Mouse (Mus musculus) liver, embryonic 18 days (tissue): ENCODE results near the gene Gm597. TPM values are rescaled to one million over a fixed set of nuclear protein-coding genes. Genes with fewer than 3 reads are reported as not detected.

Source experiments
- polyA plus RNA-seq: library from polyadenylated mRNA; depleted of rRNA; stranded (reverse); fragments of >200 nt; gene quantifications from 2 replicates; pipeline ENCODE4 v1.2.3, GENCODE M21; 2012; rRNA removed

The Gm597 gene
- polyA plus RNA-seq, result not detected in 2 replicates

DNA sequence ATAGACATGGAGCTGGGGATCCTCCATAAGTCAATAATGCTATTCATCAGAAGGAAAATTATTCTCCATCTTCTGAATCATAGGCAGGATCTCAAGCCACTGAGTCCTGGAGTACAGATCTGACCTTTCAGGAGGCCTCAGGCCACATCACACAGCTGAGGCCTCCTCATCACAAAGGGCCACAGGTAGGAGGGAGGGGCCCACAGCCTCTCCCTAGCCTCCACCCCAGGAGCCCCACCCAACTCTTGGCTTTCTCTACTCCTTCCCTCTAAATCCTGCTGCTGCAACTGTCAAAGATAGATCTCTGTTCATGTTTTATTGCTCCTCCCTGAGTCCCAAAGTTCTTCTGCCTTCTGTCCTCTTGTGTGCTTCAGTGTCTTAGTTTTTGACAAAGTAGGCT, at the start of gene Gm597:
Gene Gm597 (minus strand): TSS at position 101 of the 400 bp plus-strand sequence.

